Mouse (Mus musculus) c-Kit-positive CD71-positive TER-119-negative erythroid progenitor cells, embryonic 14.5 days (primary cell): ENCODE measurements around the gene Samd10.

ENCODE experiments used
- DNase-seq: peaks from one replicate; pipeline ENCODE4 v3.0.0-alpha.2; 2013; ENCODE audit warnings: low read depth

The Samd10 gene

GRCm38 (mm10) chr2:181577126-181577525, 21.9 kb downstream of the Samd10 start:
- DNase-seq, result no peak

- DNase-seq, result no peak
Observed at GRCm38 (mm10) chr2:181576613-181577012, 22.4 kb downstream of the Samd10 start.

- DNase-seq, result no peak
Observed at GRCm38 (mm10) chr2:181574921-181575545, 24.0 kb downstream of the Samd10 start.

GRCm38 (mm10) chr2:181573961-181574360, 25.1 kb downstream of the Samd10 start:
- DNase-seq, result no peak

- no peak for DNase-seq
Observed at GRCm38 (mm10) chr2:181572921-181573920, 25.8 kb downstream of the Samd10 start.

- DNase-seq, result no peak
Observed at GRCm38 (mm10) chr2:181571941-181572670, 26.9 kb downstream of the Samd10 start.

- DNase-seq, result no peak
Observed at GRCm38 (mm10) chr2:181570921-181571595, 28.0 kb downstream of the Samd10 start.

- DNase-seq, result no peak
Observed at GRCm38 (mm10) chr2:181570375-181570774, 28.6 kb downstream of the Samd10 start.

GRCm38 (mm10) chr2:181569856-181570255, 29.2 kb downstream of the Samd10 start:
- no peak for DNase-seq

GRCm38 (mm10) chr2:181568272-181569008, 30.6 kb downstream of the Samd10 start:
- peak; percentile 73 for DNase-seq

- no peak for DNase-seq
Observed at GRCm38 (mm10) chr2:181567338-181567737, 31.7 kb downstream of the Samd10 start.

GRCm38 (mm10) chr2:181553772-181554171, 45.2 kb downstream of the Samd10 start:
- DNase-seq, result no peak

- no peak for DNase-seq
Observed at GRCm38 (mm10) chr2:181550233-181550632, 48.8 kb downstream of the Samd10 start.

GRCm38 (mm10) chr2:181548682-181549081, 50.3 kb downstream of the Samd10 start:
- no peak for DNase-seq

GRCm38 (mm10) chr2:181548227-181548626, 50.8 kb downstream of the Samd10 start:
- DNase-seq, result no peak

- DNase-seq, result peak; percentile 66
Observed at GRCm38 (mm10) chr2:181546142-181546541, 52.9 kb downstream of the Samd10 start.
